Mouse (Mus musculus) 3134 (cell line): ENCODE data around the gene Tm9sf4.

Source experiments
- DNase-seq: peaks from one replicate; pipeline ENCODE4 v3.0.0-alpha.2; 2011; ENCODE audit warnings: low spot score; ENCODE audit not compliant: insufficient read length; ENCODE audit errors: extremely low read depth

The Tm9sf4 gene

DNA sequence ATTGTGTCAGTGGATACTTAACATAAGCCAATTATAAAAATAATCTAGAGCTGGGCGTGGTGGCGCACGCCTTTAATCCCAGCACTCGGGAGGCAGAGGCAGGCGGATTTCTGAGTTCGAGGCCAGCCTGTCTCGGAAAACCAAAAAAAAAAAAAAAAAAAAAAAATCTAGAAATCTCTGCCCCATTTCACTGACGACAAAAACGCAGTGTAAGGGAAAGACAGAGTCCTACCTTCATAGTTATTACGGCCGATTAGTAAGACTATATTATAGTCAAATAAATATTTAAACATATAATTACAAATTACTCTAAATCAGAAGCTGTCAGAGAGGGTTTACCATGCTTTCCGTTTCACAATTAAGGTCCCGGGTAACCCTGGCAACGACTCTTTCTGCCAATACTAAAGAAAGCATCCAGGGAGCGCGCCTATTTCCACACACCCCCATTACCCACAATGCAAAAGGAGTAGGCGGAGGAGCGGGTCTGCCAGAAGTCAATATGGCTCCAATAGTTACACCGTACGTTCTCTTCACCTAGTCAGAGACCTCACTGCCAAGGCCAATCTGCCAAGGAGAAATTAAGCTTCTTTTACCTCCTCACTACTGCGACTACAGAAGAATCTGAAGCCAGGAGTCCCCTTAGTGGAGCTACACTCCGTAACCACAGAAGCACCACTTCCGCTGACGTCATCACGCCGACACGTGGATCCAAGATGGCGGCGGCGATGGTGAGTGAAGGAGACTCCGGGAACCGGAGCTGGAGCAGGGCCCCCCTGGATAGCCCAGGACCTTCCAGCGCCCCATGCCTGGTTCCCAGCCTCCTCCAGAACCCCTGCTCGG is at the start of gene Tm9sf4:
Gene Tm9sf4, plus strand, starts transcription at position 460 of the 840 bp plus-strand sequence.
- DNase-seq: peak; percentile 85

DNA sequence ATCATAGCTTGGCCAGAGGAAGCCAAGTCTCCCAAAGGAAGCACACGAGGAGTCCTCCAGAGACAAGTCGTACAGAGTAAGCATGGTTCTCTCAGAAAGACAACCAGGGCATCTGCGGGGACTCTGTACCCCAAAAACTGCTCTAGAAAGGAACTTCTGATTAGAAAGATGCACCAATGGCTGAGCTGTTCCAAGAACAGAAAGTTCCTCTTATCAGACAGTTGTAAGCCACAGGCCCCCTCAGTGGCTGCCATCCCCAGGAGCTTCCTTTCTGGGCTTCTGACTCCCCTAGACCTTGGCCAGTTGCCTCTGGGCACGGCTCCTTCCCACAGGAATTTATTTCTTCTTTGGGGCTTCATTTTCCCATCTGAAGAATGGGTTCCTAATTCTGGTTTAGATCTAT is 45.4 kb upstream of the Tm9sf4 start:
- DNase-seq: no peak

DNA sequence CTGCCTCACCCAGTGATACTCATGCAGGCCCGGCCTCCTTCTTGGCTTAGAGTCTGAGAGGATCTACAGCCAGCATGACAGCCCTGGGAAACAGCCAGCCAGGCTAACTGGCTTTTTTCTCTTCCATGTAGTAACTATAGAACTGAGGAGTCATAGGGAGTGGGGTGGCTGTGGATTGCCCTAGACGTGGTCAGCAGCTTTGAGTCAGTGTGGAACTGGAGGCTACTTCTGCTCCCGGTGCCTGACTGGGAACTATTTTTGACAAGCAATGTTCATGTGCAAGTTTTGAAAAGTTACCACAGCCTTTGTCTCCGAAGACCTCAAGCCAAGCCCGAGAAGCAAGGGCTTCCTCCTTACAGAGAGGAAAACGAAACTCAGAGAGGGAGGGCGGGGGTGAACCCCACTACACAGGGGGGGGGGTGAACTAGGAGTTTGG is 44.0 kb upstream of the Tm9sf4 start:
- no peak for DNase-seq

DNA sequence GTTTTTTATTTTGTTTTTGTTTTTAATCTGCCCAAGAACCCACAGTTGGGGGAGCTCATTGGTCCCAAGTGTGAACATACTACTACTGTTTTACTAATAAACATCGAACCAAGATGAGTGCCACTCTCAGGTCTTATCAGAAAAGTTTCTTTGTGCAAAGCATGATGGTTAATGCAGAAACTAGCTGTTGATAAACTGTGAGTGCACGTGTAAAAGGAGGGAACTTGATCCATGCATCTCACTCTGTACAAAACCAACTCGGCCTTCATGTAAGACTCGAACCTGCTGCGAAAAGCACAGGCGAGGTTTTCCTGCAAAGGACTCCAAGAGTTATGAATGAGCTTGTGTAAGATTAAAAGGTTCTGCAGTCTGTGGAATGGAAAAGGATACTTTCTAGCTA is 41.6 kb upstream of the Tm9sf4 start:
- no peak for DNase-seq

DNA sequence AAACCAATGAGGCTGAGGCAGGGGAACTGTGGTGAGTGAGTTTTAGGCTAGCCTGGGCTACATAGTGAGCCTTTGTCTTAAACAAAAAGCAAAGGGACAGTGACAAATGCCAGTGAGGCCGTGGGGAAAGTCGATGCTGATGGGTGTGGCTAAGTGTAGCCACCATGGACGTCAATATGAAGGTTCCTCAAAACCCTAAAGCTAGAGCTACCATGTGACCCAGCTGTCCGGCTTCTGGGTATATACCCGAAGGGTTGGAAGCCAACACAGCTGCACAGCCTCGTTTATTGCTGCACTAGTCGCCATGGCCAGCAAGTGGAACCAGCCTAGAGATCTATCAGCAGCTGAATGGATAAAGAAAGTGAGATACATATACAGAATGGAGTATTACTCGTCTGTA is 41.0 kb upstream of the Tm9sf4 start:
- no peak for DNase-seq

DNA sequence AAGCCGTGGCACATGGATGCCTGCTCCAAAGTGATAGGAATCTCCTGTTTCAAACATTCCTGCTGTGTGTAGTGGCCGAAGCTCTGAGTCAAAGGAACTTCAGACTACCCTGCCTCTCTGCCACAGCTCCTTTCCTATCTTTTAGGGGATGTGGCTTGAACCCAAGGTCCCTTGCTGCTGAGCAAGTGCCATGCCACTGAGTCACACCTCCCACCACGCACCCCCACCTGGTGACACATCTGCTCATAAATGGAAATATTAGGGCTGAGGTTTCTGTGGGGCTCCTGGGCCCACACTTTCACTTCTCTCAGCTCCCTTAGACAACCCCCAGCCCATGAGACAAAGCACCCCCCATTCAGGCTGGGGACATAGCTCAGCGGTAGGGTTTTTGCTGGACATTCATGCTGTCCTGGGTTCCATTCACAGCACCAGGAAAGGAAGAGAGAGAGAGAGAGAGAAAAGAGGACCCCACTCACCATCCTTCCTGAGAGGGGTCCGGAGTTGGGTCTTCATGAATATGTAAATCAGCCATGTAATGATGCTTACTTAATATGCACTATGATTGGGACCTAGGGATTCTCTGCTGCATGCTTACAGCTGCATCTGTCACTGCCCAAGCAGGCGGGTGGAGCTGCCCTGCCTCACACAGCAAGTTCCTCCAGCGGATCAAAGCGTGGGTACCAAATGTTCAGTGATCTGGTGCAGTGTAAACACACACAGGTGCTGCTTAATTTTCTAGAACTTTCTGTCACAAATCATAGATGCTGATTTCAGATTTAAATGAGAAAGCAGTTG is 39.1 kb upstream of the Tm9sf4 start:
- peak; percentile 68 for DNase-seq

DNA sequence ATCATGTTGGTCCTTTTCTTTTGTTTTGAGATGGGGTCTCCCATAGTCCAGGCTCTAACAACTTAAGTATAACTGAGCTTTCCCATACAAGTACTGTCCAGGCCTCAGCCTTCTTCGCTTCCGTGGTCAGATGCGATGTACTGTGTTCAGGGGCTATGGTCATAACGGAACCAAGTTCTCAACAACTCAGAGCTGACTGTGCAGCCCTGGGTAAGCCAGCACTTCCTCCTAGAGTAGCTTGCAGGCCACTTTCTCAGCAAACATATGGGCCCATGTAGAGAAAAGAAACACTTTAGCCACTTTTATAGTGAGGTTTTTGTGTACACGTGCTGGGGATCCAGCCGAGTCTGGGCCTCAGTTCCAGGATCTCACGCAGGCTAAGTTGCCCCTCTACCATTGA is 38.4 kb upstream of the Tm9sf4 start:
- DNase-seq: no peak

DNA sequence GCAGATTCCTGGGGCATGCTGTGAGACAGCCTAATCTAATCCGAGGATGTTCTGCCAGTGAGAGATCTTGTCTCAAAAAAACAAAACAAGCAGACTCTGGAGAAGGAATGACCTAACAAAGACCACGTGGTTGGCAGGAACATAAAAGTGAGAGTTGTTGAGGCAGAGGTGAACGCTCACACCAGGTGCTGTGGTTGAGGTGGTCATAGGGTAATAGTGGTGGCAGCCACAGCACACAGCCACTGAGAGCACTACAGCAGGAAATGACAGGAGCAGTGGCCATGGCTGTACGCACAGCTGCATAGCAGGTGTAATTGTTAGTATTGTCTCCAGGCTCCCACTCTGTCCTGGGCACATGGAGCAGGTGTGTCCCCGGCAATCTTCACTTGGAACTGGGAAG is 35.2 kb upstream of the Tm9sf4 start:
- no peak for DNase-seq

DNA sequence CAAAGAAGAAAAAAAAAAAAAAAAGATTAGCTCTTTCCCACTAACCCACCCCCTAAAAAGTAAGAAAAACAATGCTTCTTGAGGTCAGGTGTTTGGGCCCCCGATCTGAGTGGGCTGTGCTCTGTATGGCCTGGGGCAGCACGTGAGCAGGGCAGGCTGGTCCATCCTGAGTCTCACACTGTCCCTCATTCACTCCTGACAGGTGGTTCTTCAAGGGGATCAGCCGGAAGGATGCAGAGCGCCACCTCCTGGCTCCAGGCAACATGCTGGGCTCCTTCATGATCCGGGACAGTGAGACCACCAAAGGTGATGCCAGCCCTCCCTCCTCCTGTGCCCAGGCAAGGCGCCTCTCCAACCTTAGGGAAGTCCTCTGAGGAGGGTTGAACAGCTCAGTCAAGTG is 30.1 kb upstream of the Tm9sf4 start:
- no peak for DNase-seq

DNA sequence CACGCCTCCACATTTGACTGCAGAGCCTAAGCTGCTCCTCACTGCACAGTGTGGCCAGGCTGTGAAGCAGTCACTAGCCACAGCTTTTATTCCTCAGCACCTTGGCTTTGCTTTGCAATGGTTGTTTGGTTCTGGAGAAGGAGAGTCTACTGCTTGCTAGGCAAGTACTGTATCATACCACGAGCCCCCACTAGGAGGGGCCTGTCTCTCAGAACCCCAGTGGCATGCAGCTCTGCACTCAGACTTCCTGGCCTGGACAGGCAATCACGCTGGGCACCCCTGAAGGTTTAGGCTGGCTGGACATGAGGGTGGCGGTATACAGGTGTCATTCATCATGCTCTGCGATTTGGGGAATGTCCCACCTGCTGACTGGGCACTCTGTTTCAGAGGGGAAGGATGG is 26.9 kb upstream of the Tm9sf4 start:
- no peak for DNase-seq

DNA sequence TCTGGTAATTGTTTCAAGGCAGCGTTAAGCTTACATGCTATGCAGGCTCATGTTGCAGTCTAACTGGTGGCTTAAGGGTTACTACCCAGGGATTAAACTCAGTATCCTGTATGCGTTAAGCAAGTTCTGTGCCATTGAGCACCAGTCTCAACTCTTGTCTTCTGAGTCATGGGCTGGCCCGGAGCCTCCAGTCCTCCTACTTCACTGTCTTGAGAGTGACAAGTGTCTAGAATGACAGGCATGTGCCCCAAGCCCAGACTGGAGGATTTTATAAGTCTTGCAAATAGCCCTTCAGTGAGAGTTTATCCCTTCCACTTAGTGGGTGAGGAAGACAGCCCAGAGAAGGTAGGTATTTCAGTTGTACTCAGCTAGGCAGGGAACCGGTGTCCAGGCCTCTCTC is 24.9 kb upstream of the Tm9sf4 start:
- no peak for DNase-seq

DNA sequence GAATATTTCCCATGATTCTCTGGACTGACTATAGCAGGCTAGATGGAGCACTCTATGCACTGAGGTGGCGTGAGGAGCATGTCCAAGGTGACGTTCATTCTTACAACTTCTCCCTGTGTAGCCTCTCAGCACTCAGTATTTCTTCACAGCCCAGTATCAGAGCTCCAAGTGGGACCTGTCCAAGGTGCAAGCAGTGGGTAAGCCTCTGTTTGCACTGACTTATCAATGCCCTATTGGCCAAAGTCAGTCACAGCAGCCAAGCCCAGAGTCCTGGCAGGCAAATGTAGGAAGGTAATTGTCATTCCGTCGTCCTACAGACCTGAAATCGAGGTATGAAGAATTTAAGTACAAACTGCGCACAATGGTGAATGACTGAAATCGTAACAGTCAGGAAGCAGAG is 21.9 kb upstream of the Tm9sf4 start:
- DNase-seq: no peak

DNA sequence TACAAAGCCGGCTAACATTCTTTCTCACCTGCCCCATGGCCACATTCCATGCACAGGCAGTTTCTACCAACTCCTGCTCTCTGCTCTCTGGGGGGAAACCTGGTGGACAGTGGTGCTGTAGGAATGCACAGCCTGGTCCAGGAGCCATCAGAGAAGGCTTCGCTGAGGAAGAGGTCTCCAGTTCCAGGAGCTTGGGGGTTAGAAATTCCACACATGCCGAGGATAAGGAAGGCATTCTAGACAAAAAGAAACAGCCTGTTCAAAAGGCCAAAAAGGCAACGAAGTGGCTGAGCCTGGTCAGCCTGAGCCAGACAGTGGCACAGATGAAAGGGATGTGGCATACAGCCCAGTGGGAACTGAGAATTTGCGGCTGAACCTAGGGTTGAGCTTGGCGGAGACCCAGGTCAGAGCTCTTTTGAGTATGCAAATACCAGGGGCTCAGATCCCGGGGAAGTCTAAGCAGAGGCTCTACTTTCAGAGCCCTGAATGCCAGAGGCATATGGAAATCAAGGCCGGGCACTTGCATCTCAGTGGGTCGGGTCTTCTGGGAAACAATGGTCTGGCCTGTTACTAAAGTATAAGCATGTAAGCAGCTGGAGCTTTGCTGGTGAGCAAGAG is 21.0 kb upstream of the Tm9sf4 start:
- DNase-seq: peak; percentile 65

DNA sequence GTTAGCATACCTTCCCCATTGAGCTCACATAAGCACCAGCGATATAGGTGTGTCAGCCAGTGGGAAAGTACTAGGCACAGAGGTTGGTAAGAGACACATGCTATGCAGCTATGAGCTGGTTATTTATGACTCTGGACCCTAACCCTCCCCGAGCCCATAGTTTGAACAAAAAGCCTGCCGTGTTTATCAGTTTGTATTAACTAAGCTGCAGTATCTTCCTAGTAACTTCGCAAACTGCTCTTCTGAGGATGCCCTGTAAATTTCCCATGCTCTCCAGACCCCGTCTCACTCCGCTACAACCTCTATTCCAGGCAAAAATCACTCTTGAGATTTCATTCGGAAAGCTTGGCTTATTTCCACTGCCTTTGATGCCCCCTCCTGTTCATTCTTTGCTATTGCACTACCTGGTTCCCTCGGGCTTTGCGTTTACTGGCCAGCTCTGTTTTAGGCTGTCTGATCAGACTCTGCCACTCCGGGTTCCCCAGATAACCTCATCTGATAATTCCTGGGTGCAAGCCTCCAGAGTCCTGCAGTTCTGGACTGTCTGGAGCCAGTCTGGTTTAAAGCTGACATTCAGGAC is 18.4 kb upstream of the Tm9sf4 start:
- no peak for DNase-seq

DNA sequence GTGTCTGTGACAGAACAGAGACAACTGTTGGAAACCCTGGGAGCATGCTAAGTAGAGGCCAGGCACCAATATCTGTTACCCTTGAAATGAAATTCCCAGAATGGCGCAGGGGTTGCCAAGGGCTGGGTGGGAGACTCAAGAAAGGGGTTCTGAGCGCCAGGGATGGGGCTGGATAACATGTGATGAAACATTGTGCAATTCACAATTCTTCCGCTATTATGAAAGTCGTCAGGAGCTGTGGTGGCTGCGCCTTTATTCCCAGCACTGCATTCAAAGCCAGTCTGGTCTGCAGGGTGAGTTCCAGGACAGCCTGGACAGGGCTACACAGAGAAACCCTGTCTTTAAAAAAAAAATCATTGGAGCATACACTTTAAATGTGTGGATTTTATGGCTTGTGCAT is 15.8 kb upstream of the Tm9sf4 start:
- no peak for DNase-seq

DNA sequence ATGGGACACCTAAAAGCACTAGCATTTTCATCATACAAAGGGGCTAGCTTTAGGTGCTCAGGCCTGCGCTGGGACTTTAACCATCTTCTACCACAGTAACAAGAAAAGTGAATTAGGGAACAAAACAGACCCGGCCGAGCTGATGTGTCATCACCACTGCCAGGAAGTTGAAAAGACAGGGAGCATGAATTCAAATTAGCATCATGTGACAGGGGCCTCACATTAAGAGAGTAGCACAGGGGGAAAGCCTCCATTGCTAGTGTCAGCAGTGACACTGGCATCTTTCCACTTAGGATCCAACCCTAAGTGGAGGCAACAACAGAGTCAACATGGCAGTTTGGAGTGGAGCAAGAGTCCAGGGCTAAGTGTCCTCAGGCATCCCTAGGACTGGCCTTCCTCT is 13.9 kb upstream of the Tm9sf4 start:
- no peak for DNase-seq

DNA sequence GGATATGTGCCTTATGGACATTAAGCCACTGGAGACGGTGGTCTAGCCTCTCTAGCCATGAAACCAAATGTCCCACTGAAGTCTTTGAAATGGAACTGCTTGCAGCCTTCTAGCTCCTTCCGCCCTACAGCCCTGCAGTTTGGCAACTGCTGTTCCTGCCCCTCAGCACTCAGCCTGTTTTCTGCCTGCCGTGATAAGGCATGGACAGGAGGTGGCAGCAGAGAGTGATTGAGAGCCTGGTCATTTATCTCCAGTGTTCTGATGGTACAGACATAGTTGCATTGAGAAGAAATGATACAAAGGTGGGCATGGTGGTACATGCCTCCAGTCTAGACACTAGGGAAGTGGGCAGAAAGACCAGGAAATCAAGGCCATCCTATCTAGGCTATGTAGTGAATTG is 13.4 kb upstream of the Tm9sf4 start:
- no peak for DNase-seq

DNA sequence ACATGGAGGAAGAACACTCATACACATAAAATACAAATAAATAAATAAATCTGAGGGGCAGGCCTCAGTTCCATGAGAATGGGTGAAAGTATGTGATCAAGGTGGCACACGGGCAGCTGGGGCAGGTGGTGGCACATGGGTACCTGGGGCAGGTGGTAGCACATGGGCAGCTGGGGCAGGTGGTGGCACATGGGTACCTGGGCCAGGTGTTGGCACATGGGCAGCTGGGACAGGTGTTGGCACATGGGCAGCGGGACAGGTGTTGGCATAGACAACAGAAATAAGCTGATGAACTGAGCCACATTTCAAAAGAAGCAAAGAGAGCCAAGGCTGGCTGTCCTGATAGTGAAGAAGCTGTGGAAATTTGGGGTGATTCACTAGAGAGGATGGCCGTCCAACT is 11.4 kb upstream of the Tm9sf4 start:
- DNase-seq: no peak

DNA sequence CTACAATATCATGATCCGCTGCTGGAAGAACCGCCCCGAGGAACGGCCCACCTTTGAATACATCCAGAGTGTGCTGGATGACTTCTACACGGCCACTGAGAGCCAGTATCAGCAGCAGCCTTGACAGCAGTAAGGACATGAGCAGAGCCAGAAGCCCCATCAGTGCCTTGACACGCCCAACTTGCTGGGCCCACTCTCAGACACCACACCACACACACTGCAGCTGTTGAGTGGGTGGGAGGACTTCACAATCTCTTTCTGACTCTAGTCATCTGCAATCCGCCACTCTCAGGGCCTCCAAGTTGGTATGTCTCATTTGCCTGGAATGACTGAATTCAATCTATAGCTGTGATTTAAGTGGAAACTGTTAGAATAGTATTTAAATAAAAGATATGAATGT is 10.1 kb upstream of the Tm9sf4 start:
- DNase-seq: no peak

DNA sequence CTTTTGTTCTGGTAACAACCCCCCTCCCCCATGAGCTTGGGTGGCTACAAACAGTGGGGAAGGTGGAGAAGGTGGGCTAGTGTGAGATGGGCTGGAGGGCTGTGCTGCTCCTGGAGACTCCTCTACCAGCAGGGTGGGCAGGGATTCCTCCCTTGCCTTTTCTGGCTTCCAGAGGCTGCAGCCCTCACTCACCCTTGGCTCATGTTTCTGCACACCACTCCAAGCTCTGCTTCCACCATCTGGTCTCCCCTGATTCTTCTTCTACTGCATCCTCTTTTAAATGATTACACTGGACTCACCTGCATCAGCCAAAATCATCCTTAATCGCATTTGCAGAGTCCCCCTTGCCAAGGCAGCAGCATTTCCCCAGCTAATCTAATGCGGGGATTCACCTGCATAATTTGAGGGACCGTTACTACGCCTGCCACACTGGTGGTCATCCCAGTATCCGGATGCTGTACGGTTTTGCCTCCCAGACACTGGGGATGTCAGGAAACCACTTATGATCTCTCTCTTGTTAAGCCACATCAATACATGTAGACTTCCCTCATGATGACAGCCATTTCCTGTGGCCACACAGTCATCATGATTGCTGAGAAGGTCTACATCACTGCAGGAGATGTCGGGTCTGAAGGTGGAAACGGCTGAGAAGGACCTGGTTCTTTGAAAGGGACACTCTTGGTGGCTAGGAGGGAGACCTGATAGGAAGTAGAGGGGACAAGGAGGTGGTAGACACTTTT is 9.0 kb upstream of the Tm9sf4 start:
- no peak for DNase-seq

DNA sequence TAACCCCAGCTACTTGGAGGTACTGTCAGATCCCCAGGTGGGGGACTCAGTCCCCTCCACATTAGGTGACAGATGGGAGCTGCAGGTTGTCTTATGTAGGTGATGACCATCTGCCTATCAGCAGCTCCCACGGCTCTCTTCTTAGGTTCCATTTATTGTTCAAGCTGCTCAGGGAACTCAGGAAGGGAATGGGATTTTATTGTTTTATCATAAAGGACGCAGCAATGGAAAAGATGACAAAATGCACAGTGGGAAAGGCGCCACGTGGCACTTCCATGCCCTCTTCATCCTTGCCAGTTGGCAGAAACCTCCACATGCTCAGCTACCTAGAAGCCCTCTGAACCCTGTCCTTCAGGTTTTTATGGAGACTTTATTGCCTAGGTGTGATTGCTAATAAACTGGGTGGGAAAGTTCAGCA is 8.1 kb upstream of the Tm9sf4 start:
- no peak for DNase-seq
